Mouse (Mus musculus) cortical plate, adult 2 months (tissue): ENCODE data around the gene Cdh3.

Experiments used
- CTCF ChIP-seq: fragments of 200-500 bp; IDR thresholded peaks from 2 replicates; pipeline ENCODE4 v1.5.1; 2011; ENCODE audit warnings: mild to moderate bottlenecking, control low read depth, low read length; ENCODE audit not compliant: insufficient read depth; ENCODE audit errors: extremely low read depth
- POLR2A ChIP-seq: fragments of 200-500 bp; IDR thresholded peaks from 2 replicates; pipeline ENCODE4 v1.6.1; 2011; ENCODE audit warnings: mild to moderate bottlenecking, low read length, control low read depth; ENCODE audit not compliant: insufficient read depth; ENCODE audit errors: extremely low read depth

DNA sequence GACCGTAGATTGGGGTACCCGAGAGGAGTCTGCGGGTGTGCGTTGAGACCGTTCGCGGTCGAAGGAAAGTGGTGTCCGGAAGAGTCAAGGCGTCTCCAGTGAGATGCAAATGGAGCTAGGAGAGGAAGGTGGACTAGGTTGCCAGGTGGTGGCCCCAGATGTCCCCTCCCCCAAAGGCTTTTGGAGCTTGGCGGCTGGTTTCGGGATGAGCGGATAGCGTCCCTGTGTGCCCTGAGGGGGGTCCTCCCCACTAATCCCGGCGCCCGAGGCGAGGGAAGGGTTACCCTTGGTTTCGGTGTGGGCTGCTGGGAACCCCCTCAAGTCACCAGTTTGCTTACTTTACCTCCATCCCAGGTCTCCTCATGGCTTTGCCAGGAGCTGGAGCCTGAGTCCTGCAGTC, 93.2 kb downstream of the Cdh3 start:
- TF ChIP-seq CTCF (no peak), POLR2A (no peak)
